Mouse (Mus musculus): ENCODE data around the gene Snx8.
A peak's percentile ranks its signal among the peaks of the same experiment; 100 is the strongest.

Snx8 gene

DNA sequence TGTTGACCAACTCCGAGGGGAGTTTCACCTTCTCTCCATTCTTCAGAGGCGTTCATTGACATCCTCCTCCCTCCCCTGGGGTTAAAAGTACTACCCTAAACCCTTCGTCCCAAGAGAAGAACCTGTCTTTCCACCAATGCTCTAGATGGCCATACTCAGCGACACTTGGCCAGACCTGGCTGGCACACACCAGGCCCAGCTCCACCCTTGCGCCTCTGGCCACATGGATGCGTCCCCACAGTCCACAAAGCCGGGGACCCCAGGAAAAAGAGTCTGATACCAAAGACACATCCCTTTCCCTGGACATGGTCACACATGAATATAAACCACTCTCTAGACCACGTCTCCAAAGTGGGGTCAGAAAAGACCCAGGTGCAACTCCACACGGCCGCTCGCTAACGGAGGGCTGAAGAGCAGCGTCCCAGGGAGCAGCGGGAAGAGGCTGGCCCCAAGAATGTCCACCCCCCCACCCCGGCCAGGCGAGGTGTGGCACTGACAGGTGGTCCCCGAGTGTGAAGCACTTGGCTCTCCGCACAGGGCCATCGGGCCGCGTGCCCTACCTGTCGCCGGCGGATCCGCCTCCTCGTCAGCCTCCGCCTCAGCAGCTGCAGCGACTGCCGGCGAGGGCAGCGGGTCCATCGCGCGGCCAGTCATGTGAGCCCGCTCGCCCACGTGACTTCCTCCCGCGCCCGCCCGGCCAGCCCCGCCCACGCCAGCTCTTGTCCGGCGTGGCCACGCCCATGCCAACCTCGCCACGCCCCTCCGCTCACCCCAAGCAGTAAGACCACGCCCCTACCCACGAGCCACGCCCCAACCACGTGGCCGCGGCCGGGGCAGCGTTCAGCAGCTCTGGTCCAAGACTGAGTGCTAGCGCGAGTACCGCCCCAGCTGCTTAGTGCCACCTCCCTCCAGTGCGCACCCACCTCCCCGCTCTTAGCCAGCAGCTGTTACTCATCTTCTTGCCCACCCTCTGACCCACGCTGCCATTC lies at the start of gene Snx8:
TSS of gene Snx8 (minus strand) at position 675 of the 989 bp plus-strand sequence.
- peak; percentile 99 to 100 for DNase-seq

DNA sequence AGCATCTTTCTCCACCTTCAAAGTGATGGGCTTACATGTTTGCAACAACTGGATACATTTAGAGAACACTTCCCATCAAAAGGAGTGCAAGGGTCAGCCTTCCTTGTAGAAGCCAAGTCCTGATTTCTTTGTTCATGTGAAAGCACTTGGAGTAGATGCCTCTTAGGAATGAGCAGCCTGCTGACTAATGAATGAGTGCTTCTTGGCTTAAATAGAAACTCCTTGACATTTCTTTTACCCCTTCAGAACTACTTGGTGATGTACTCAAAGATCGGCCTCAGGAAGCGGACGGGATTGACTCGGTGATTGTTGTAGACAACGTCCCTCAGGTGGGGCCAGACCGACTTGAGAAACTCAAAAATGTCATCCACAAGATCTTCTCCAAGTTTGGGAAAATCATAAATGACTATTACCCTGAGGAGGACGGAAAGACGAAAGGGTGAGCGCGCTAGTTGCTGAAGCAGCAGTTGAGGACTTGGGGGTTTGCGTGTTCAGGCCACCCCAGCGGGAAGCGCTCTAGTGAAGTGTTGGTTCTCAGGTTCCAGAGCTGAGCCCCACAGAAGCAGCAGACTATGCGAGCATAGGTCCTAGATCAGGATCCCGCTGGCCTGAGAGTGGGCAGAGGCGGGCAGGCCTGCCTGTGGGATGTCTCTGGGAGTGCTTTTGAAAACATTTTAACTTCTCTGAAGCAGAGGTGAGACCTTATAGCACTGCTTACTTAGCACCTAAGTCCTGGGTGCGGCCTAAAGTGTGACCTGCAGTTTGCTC lies 36.1 kb upstream of the Snx8 start:
- no peak for DNase-seq

DNA sequence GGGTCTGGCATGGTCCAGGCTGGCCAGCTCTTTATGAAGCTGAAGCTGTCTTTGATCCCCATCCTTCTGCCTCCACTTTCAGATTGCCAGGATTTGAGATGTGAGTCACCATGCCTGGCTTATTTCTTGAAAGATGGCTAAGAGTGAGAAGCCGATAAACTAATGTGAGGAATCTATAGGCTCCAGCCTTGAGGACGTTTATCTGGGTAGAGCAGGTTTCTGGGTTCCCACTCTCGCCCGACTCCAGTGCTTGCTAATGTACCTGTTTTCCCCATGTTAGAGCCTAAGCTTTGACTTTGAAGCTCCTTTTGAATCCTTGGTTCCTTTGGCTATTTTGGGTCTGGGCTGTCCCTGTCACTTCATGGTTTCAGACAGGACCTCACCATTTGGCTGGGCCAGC lies 31.6 kb upstream of the Snx8 start:
- DNase-seq: no peak

DNA sequence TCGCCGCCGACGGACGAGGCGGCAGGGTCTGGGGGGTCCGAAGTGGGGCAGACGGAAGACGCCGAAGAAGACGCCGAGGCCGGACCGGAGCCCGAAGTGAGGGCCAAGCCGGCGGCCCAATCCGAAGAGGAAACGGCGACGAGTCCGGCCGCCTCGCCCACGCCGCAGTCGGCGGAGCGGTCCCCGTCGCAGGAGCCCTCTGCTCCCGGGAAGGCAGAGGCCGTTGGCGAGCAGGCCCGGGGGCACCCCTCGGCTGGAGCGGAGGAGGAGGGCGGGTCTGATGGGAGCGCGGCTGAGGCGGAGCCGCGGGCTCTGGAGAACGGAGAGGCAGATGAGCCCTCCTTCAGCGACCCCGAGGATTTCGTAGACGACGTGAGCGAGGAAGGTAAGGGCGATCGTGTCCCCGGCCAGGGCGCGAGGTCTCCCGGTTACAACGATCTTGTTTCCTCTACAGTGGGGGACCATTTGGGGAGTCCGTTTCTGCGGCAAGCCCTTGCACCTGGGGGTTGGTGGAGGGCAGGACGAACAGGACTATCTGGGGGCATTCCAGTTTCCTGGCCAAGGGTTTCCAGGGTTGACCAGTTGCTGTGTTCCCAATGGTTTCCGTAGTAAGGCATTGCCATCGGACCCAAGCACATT lies 30.5 kb upstream of the Snx8 start:
- DNase-seq: no peak

DNA sequence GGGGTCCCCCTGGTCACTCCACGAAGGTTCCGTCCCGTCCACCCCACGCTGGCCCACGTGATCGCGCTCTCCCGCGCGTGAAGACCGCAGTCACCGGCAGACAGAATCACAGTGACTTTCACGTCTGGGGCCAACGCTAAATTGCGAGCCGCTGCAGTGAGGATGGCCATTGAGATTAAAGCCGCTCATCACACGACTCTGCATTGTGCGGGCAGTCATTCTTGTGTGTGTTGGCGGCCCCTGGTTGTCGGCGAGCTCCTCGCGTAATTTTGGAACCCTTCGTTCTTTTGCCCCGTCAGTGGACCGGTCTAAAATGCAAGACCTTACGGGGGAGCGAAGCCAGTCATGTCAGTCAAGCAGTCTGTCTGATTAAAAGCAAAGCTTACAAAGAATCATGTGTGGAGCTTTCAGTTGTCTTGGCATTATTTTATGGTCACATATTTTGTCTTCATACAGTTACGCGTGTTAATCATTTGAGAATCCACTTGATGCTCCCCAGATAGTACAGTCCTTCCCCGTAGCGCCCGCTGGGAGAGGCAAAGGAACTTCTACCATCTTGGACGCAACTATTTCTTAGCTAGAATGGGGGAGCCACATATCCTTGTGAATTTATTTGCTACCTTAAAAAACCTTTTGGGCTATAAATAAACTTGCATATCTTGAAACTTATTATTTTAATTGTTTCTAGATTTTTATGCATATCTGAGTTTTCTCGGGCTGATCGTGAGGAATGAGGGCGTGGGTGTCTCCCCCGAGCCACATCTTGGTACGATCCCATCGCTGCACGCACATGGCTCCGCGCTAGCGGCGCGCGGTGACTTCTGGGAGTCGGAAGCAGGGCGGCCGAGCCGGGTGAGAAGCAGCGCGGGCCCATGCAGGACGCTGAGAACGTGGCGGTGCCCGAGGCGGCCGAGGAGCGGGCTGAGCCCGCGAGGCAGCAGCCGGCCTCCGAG lies 29.7 kb upstream of the Snx8 start, which contains the start of gene Eif3b:
TSS of gene Eif3b (plus strand) at position 840 of the 953 bp plus-strand sequence.
- DNase-seq: peak; percentile 90 to 95

DNA sequence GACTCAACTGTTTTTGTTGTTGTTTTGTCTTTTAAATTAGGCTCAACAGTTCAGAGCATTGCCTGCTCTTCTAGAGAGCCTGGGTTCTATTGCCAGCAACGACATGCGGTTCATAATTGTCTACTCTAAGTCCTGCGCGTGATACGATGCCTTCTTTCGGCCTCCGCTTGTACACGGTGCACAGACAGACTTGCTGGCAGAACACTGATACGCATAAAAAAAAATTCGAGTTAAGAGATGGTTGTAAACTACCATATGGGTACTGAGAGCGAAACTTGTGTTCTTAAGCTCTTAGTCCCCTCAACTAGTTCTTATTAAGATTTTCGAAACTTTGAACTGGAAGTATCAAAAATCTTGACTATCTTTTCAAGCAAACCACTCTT lies 29.0 kb upstream of the Snx8 start:
- peak in 1 of 2 experiments; percentile 28 for DNase-seq

DNA sequence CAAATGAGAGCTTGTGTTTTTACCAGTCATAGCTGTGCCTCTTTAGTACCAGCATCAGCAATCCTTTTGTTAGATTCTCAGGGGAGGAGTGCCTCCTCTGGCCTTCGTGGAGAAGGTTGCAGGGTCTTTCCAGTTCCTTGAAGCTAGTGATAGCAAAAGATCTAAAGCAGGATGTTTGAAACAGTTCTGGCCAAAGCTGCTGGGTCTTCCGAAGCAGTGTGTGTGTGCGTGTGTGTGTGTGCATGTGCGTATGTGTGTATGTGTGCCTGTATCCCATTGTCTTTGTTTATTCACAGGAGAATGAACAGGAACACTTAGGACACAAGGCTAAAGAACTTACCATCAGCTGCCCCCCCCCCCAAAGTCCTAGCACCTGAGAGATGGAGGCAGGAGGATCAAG lies 25.6 kb upstream of the Snx8 start:
- DNase-seq: peak in 1 of 2 experiments; percentile 19

DNA sequence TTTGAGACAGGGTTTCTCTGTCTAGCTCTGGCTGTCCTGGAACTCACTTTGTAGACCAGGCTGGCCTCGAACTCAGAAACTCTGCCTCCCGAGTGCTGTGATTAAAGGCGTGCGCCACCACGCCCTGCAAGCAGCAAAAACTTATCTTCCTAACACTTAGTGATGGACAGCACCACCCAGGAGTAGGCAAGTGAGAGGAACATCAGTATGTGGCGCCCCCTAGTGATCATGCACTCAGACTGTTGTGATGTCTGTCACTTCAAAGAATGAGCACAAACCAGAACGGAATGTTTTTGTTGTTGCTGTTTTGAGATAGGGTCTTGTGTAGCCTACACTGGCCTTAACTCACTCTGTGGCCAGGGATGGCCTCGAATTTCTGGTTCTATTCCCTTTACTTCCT lies 22.3 kb upstream of the Snx8 start:
- DNase-seq: peak; percentile 82 to 86

DNA sequence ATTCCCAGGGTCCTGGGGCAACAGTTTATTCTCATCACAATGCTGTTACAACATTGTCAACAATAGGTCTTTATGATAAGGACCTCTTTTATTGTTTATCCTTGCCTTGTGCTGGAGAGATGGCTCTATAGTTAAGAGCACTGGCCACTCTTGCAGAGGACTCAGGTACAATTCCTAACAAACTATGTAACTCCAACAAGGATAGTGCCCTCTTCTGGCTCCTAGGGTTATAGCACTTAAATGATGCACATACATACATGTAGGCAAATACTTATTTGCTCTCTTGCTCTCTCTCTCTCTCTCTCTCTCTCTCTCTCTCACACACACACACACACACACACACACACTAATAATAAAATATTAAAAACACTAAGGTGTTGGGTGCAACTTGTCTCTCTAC lies 19.7 kb upstream of the Snx8 start:
- no peak for DNase-seq

DNA sequence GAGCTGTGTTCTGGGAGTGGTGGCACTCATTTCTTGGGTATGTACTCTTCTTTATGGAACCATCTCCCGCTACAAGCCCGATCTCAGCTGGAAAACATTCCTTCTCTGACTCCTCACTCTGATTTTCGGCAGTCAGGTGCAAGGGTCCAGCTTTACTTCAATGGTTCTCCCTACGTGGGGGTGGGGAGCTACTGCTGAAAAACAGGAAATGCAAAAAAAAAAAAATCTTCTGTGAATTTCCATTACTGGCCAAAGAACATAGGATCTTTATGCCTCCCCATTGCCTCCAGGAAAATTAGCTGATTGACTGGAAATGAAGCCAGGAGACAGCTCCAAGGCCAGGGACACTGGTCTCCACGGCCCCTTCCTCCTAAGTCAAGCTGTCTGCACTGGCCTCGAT lies 17.6 kb upstream of the Snx8 start:
- DNase-seq: no peak

DNA sequence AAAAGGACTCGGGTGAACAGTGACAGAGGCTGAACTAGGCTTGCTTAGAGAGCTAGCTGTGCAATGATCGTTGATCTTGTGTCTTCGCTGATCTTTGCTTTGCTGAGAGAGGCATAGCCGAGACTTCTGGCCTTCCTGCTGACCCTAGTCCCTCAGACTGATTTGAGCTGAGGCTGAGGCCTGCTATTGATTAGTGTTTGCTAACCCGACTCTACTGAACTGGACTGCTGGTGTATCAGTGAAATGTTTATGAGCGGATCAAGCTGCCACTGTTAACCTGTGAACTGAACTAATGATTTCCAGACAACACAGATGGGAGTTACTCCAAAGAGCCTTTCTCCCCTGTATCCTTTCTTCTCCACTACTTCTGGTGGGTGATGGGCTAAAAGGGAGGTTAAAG lies 16.1 kb upstream of the Snx8 start:
- no peak for DNase-seq

DNA sequence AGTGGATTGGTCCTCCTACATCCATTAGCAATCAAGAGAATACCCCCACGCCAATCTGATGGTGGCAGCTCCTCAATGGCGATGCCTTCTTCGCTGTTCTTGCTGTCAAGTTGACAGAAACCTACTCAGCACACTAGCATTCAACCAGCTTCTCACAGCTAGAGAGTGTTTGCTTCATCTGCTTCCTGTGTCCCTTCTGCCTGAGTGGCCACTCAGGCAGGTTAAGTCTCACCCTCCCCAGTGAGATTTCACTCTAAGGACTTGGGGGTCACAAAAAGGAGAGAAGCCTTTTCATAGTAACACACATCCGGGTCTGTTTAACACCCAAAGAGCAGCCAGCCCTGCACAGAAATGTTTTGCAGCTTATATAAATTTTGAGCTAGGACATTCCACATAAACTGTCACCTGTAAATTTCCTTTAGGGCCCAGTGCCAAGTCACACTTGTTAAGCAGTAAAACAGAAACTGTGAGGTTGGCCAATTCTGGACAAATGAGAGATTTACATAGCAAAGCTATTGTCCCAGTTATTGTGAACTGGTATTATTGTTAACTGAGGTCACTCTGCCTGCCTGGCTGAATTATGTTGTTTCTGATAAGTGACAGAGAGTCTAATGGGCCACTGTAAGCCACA lies 13.7 kb upstream of the Snx8 start:
- DNase-seq: peak in 1 of 2 experiments; percentile 38

DNA sequence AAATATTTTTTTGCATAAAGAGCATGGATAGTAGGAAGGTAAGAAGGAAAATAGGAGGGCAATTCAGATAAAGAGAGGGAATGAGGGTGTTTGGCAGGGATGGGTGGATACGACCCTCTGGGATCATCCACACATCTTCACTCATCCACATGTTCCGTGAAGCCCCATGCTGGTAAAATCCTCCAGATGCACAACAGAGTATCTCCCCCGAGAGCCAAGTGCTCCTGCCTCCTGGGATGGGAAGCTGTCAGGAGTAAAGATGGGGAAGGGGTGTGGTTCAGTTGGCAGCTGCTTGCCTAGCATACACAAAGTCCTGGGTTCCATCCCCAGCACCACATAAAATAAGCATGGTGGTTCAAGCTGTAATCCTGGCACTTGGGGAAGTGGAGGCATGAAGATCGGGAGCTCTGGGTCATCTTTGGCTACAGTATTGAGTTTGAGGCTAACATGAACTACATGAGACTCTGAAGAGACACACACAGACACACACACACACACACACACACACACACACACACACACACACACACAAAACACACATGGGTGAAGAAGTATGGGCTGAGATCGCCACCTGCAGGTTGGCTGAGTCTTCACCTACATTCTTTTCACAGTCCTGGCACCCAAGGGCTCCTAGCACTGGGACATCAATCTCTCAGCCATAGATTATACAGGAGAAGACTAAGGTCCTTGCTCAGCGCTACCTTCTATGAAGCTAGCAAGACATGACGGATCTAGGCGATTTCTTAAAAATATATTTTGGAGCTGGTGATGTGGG lies 7.3 kb upstream of the Snx8 start:
- DNase-seq: peak; percentile 65 to 69

DNA sequence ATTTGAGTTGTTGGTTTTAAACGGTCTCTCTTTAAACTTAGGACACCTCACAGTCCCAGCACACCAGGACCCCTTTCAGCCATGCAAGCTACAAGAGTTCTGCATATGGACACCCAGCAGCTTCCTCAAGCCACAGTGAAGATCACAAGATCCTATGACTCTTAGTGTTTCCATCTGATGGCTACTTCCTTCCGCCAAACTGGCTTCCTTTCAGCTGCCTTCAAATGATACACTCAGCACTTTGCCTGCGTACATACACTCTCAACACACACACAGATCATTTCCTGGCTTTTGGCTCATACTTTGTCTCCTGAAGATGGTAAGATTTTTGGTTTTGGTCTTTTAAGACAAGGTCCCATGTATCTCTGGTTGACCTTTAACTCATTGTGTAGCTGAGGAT lies 3.6 kb upstream of the Snx8 start:
- DNase-seq: no peak

DNA sequence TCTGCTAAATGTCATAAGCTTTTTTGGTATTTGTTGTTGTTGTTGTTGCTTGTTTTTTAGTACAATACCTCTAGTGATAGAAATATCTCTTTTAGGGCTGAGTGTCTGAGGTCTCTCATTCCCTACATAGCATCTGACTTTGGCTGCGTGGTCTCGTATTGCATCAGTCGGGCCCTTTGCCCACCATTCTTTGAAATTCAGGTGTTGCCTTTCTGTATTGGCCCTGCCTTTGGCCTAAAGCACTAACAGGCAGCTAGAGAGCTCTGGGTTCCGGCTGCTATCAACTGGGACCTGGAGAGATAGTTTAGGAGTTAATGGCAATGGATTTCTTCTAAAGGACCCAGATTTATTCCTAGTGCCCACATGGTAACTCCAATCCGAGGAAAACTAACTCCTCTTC lies 2.9 kb upstream of the Snx8 start:
- no peak for DNase-seq

DNA sequence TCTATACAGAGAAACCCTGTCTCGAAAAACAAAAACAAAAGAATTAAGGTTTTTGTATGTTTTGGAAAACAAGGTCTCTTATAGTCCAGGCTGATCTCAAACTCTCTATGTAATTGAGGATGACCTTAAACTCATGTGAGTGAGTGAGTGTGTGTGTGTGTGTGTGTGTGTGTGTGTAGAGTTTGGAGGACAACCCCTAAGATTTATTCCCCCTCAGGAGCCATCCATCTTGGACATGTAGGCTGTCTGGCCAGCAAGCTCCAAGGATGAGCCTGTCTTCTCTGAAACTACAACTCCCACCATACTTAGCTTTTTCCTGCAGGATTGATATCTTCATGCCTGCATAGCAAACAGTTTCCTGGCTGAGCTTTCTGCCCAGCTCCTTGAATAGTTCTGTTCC lies 2.4 kb upstream of the Snx8 start:
- no peak for DNase-seq

DNA sequence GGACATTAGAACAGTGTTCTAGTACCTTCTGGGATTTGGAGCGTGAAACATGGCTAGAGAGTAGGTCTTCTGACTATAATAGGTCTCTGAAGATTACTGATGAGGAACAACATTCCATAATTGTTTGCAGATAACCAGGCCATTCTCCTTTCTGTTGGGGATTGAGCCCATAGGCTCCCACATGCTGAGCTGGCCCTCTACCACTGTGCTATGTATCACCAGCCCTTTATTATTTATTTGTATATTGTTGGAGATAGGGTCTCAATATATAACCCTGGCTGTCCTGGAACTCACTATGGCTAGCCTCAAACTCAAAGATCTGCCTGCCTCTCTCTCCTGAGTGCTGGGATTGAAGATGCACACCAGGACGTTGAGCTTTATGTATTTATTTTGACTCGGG lies 585 bp upstream of the Snx8 start:
- no peak for DNase-seq

DNA sequence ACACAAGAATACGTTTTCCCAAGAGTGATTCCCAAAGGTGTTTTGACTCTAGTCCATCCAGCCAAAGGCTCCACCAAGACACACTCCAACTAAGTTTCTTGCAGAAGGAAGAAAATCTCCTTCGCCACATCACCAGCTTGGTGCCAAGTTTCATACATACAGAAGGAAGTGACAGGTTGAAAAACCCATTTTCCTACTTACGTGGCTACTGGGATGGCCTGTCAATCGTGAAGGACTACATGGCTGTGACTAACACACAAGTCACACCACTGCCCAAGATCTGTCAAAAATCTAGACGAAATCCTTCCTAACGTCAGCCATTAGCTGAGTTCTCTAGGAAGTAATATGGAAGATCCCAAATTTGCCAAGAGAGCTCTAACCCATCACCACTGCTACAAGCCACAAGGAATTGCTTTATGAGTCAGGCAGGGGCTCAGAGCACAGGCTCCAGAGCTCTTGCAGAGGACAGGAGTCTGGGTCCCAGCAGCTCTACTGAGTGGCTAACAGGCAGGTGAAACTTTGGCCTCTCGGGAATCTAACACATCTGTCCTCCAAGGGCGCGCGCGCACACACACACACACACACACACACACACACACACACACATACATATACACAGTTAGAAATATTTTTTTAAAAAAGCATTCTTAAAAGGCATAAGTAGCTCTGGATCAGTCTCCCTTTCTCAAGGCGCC lies 1.1 kb downstream of the Snx8 start:
- DNase-seq: no peak

DNA sequence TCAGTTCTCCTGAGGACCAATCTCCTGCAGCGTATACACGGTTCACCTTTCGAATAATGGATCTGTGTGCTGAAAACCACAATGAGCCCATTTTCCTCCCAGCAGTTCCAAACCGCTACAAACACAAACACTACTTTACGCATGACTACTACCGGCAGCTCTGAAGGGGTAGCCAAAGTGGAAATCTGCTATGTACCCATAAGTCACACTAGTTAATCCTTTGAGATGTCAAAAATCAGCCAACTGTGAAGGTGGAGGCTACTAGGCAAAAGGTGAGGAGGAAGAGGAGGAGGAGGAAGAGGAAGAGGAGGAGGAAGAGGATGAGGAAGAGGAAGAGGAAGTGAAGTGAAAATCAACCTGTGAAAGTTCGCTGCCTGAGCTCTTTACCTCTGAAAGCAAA lies 1.8 kb downstream of the Snx8 start:
- DNase-seq: no peak

DNA sequence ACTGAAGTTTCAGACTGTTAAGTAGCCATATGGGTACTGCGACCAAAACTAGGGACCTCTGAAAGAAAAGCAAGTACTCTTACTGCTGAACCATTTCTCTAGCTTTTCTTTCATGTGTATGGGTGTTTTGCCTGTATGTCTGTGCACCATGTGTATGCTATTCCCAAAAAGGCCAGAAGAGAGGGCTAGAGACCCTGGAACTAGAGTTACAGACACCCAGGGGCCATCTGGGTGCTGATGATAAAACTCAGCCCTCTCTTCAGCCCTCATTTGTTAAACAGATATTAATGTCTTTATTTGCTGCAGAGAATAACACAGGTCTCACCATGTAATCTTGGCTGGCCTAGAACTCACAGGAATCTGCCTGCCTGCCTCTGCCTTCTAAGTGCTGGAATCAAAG lies 4.6 kb downstream of the Snx8 start:
- no peak for DNase-seq
